Mouse (Mus musculus): ENCODE results near the gene Btbd2. TPM values are rescaled to one million over a fixed set of nuclear protein-coding genes. Genes with fewer than 3 reads are reported as not detected.
A peak's percentile ranks its signal among the peaks of the same experiment; 100 is the strongest.

Gene Btbd2
- polyA plus RNA-seq, 1 experiment: 91.6 TPM

DNA sequence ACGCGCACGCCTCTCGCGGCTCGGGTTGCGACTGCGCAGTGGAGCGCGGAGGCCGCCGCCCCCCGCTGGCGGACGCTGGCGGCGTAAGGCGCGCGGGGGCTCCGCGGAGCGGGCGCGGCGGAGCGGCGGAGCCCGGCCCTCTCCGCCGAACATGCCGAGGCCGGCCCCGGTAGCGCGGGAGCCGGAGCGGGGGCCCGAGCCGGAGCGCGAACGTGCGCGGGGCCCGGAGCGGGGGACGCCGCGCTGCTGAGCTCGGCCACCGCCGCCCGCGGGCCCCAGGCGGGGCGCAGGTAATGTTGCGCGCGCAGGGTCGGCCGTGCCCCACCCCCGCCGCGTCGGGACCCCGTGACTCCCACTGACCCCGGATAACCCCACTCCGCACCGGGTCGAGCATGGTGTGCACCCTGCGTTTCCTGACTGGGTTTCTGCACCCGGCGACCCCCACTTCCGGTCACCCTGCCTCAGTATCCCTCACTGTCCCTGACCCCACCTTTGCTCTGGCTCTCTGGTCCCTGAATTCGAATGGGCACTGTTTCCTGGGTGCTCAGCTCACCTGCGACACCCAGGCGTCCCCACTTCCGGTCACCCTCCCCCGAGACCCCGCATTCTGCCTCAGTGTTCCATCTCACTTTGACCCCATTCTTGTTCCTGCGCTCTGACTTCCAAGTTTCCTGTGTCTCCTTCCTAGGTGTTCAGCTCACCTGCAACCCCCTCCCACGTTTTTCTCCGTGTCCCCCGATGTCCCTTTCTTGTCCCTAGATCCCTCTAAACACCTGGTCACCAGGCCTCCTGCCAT is 34.0 kb downstream of the Btbd2 start, which contains the start of gene Csnk1g2:
Csnk1g2 (plus strand) TSS at position 178 of the 796 bp plus-strand sequence.
- H3K36me3 ChIP-seq (replicated peaks; ENCODE audit: low read length): peaks cover 35% of the 10 kb centered on the region
- H3K4me3 ChIP-seq (replicated peaks): peak within 1 kb of the TSS; percentile 100
- peaks cover 80% of the 10 kb centered on the region for H3K4me1 ChIP-seq

DNA sequence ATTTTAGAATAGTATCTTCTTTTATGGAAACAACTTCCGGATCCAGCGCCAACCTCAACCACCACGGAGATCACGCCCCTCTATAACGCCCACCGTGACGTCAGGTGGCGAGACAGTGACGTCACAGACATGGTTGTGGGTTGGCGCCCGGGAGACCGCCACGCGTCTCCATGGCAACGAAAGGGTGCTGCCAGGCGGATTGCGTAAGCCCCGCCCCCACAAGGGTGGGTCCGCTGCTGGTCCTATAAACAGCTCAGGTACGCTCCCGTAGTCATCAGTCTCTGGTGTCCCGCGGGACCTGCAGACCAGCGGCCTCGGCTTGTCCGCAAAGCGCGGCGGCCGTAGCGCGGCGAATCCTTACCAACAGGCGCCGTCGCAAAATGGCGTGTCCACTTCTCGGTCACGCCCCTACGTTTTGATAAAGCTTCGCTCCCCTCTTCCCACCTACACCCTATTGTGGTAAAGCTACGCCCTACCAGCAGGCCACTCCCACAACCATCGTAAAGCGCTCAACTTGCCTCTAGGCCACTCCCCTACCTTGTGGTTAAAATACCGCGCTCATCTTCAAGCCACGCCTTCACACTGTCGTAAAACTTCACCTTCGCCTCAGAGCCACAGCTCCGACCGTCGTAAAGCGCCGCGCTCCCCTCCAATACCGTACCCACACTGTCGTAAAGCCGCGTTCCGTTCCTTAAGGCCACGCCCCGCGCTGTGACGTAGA is 34.8 kb downstream of the Btbd2 start:
- Histone ChIP-seq H3K4me1 (peaks cover 78% of the 10 kb centered on the region), H3K27me3 (replicated peaks) (no peaks in the 10 kb centered on the region), H3K36me3 (replicated peaks; ENCODE audit: low read length) (peaks cover 30% of the 10 kb centered on the region), H3K9me3 (no peaks in the 10 kb centered on the region), H3K4me3 (replicated peaks) (peak overlapping the region; percentile 100)
- TF ChIP-seq FLI1 (IDR thresholded peaks at IDR 0.05; ENCODE audit: low read length) (no peak), GATA1 (IDR thresholded peaks at IDR 0.05; ENCODE audit: borderline replicate concordance, low read length) (no peak)

More for the DNA sequence above, 34.0 kb downstream of the Btbd2 start, which contains the start of gene Csnk1g2:
- TF ChIP-seq FLI1 (IDR thresholded peaks at IDR 0.05; ENCODE audit: low read length) (peak; percentile 46; the same call in 1 of the 2 replicates), GATA1 (IDR thresholded peaks at IDR 0.05; ENCODE audit: borderline replicate concordance, low read length) (no peak)
- Histone ChIP-seq H3K9me3 (no peaks in the 10 kb centered on the region), H3K27me3 (replicated peaks) (no peaks in the 10 kb centered on the region)

DNA sequence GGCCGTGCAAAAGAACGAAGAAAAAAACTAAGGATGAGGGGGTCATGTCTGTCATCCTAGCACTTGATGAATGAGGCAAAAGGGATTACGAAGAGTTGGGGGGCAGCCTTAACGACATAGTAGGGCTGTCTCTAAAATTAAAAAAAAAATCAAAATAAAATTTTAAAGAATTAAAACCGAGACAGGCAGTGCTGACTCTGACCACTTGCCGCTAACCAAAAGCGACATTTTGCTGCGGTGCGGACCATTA is 35.3 kb downstream of the Btbd2 start:
- TF ChIP-seq FLI1 (IDR thresholded peaks at IDR 0.05; ENCODE audit: low read length): no peak
- TF ChIP-seq GATA1 (IDR thresholded peaks at IDR 0.05; ENCODE audit: borderline replicate concordance, low read length): no peak
- no peaks in the 10 kb centered on the region for H3K27me3 ChIP-seq (replicated peaks)
- peaks cover 30% of the 10 kb centered on the region for H3K36me3 ChIP-seq (replicated peaks; ENCODE audit: low read length)
- H3K4me3 ChIP-seq (replicated peaks): peak overlapping the region; percentile 100
- peaks cover 75% of the 10 kb centered on the region for H3K4me1 ChIP-seq
- no peaks in the 10 kb centered on the region for H3K9me3 ChIP-seq

DNA sequence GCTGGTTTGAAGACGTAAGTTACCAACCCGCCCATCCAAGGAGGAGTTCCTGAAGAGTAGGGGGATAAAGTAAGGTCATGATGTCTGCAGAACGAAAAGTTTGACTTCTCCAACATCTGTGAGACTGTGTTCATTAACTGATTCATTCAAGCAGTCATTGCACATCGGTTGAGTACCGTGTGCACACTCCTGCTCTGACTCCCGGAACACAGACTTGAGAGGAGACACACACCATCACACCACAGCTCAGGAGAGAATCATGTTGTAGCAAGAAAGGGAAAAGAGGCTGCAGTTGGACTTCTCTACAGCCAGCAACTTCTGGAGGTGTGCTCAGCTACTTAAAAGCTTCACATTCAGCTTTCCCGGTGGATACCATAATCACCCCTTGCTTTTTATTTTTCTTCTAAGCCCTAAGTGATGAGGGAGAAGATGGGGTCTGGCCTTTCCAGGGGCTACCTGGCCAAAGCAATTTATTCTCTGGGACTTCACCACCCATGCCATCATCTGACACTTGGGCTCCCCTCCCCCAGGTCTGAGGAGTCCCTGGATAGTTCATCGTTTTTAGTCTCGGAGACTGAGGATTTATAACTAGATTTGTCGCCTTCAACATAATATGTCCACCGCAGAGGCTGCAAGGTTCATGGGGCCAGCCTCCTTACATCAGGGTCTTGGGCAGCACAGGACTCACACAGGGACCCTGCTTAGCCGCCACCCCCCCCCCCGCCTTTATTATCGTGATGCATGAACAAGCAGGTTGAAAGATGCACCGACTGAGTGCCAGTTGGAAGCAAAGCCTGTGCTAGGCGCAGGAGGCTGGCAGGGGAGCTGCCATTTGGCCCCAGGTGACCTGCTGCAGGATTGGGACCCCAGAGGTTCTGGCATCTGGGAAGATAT is 35.8 kb downstream of the Btbd2 start:
- Histone ChIP-seq H3K4me3 (replicated peaks) (peak overlapping the region; percentile 100), H3K9me3 (no peaks in the 10 kb centered on the region), H3K4me1 (peaks cover 75% of the 10 kb centered on the region), H3K27me3 (replicated peaks) (no peaks in the 10 kb centered on the region), H3K36me3 (replicated peaks; ENCODE audit: low read length) (peaks cover 29% of the 10 kb centered on the region)
- TF ChIP-seq GATA1 (IDR thresholded peaks at IDR 0.05; ENCODE audit: borderline replicate concordance, low read length) (no peak), FLI1 (IDR thresholded peaks at IDR 0.05; ENCODE audit: low read length) (no peak)

DNA sequence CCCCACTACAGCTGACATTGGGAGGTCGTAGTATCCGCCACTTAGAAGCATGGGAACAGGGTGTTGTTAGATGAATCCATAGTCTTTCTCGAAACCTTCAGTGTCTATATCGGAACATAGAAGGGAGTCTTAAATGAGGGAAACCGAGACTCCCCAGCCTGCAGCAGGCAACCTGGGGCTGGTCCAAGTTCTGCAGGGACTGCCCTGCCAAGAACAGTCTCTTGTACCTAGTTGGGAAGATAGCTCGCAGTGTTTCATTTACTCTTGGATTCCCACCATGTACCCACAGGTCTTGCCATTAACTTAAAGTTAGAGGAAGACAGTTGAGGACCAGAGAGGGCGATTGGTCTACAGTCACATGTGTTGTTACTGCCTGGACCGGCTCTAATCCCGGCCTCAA is 36.5 kb downstream of the Btbd2 start:
- Histone ChIP-seq H3K27me3 (replicated peaks) (no peaks in the 10 kb centered on the region), H3K4me1 (peaks cover 72% of the 10 kb centered on the region), H3K36me3 (replicated peaks; ENCODE audit: low read length) (peaks cover 29% of the 10 kb centered on the region), H3K4me3 (replicated peaks) (no peak overlapping the region), H3K9me3 (no peaks in the 10 kb centered on the region)
- no peak for TF ChIP-seq FLI1 (IDR thresholded peaks at IDR 0.05; ENCODE audit: low read length)

DNA sequence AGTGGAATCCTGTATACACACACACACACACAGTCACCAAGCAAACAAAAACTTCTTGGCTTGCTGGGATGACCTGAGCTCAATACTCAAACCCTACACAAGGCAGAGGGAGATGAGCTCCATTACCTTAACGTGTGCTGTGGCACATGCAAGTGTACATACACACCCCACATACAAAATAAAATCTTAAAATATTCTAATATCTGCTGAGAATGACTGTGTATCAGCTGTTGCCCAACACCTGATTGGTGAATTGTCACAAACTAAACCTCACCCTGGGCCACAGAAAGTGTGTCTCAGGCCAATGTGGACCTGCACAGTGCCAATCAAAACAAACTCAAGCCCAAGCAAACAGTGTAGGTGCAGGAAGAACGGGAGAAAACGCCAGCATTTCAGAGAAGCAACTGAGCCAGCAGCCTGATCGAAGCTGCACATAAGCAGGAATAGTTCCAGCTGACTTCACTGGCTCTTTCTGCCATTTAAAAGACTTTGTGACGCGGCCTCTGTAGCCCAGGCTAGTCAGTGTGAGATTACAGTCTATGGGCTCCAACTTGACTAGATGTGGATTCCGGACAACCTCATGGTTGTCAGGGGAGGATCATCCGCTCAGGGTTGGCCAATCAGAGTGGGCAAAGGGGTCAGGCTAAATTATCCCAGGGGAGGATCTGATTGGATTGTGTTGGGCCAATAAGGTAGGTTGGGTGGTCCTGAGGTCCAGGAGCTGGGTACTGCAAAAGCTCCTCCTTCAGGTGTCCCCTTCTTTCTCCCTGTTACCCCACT is 37.2 kb downstream of the Btbd2 start:
- Histone ChIP-seq H3K27me3 (replicated peaks) (no peaks in the 10 kb centered on the region), H3K4me3 (replicated peaks) (no peak overlapping the region), H3K4me1 (peaks cover 70% of the 10 kb centered on the region), H3K36me3 (replicated peaks; ENCODE audit: low read length) (peaks cover 29% of the 10 kb centered on the region), H3K9me3 (no peaks in the 10 kb centered on the region)
- no peak for TF ChIP-seq FLI1 (IDR thresholded peaks at IDR 0.05; ENCODE audit: low read length)
- TF ChIP-seq GATA1 (IDR thresholded peaks at IDR 0.05; ENCODE audit: borderline replicate concordance, low read length): no peak

- no peak for TF ChIP-seq GATA1 (IDR thresholded peaks at IDR 0.05; ENCODE audit: borderline replicate concordance, low read length)
- TF ChIP-seq FLI1 (IDR thresholded peaks at IDR 0.05; ENCODE audit: low read length): no peak
- Histone ChIP-seq H3K4me3 (replicated peaks) (peak overlapping the region; percentile 56), H3K27me3 (replicated peaks) (no peaks in the 10 kb centered on the region), H3K4me1 (peaks cover 64% of the 10 kb centered on the region), H3K9me3 (no peaks in the 10 kb centered on the region), H3K36me3 (replicated peaks; ENCODE audit: low read length) (peaks cover 35% of the 10 kb centered on the region)
Observed at GRCm38 (mm10) chr10:80618181-80618580, 38.7 kb downstream of the Btbd2 start.

- peaks cover 73% of the 10 kb centered on the region for H3K4me1 ChIP-seq
- TF ChIP-seq GATA1 (IDR thresholded peaks at IDR 0.05; ENCODE audit: borderline replicate concordance, low read length) (no peak), FLI1 (IDR thresholded peaks at IDR 0.05; ENCODE audit: low read length) (no peak)
Observed at GRCm38 (mm10) chr10:80614351-80614750, 42.5 kb downstream of the Btbd2 start.

DNA sequence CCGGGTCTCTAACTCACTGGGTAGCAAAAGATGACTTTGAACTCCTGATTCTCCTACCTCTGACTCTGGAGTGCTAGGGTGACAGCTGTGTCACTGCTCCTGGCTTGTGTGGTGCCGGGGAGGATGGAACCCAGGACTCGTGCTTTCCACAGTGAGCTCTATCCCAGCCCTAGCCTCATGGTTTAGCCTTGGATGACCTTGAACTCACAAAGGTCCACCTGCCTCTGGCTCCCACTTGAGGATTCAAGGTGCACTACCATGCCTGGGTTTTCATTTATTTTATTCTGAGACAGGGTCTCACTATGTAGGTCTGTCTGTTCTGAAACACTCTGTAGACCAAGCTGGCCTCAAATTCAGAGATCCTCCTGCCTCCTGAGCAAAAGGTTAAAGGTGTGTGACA is 43.0 kb downstream of the Btbd2 start:
- Histone ChIP-seq H3K9me3 (no peaks in the 10 kb centered on the region), H3K27me3 (replicated peaks) (no peaks in the 10 kb centered on the region), H3K36me3 (replicated peaks; ENCODE audit: low read length) (peaks cover 56% of the 10 kb centered on the region), H3K4me3 (replicated peaks) (no peak overlapping the region), H3K4me1 (peaks cover 77% of the 10 kb centered on the region)
- TF ChIP-seq FLI1 (IDR thresholded peaks at IDR 0.05; ENCODE audit: low read length) (no peak), GATA1 (IDR thresholded peaks at IDR 0.05; ENCODE audit: borderline replicate concordance, low read length) (no peak)

More at GRCm38 (mm10) chr10:80614351-80614750, 42.5 kb downstream of the Btbd2 start:
- Histone ChIP-seq H3K36me3 (replicated peaks; ENCODE audit: low read length) (peaks cover 50% of the 10 kb centered on the region), H3K27me3 (replicated peaks) (no peaks in the 10 kb centered on the region), H3K9me3 (no peaks in the 10 kb centered on the region), H3K4me3 (replicated peaks) (no peak overlapping the region)

All from megakaryocyte, embryonic 14.5 days (primary cell).